Mouse (Mus musculus) embryonic fibroblast, embryonic 13.5 days (primary cell): ENCODE data around the gene Gpx5.

Experiments
- CTCF ChIP-seq: IDR thresholded peaks from 2 replicates; pipeline ENCODE4 v1.5.1; 2011; ENCODE audit warnings: mild to moderate bottlenecking, control low read depth, low read length, moderate library complexity, borderline replicate concordance; ENCODE audit not compliant: insufficient read depth
- POLR2A ChIP-seq: IDR thresholded peaks from 2 replicates; pipeline ENCODE4 v1.6.1; 2011; ENCODE audit warnings: low read depth, mild to moderate bottlenecking, control low read depth, low read length, moderate library complexity

- TF ChIP-seq CTCF = no peak
- TF ChIP-seq POLR2A = no peak
Observed at GRCm38 (mm10) chr13:21253040-21253439, 39.5 kb downstream of the Gpx5 start.
